Mouse (Mus musculus): ENCODE measurements at regions not wholly inside any gene's neighbourhood (a gene's known extent, or its start where the extent isn't known, plus 50 kb on each side); places are given as distances from the start of the nearest gene placed in this dataset.
A peak's percentile ranks its signal among the peaks of the same experiment; 100 is the strongest.

GRCm38 (mm10) chr19:33065274-33066200, 308.2 kb downstream of the Pten start:
- ATAC-seq (ENCODE audit: borderline replicate concordance, extremely low read depth, low FRiP score, low TSS enrichment), result peak; percentile 58; the same call in 1 of the 2 replicates
- no peaks in the 10 kb centered on the region for H3K9me3 ChIP-seq
- peak overlapping the region; percentile 46 for H3K27ac ChIP-seq
- no peaks in the 10 kb centered on the region for H3K27me3 ChIP-seq
- 56% methylated on average over 19 of the region's 19 CpGs for WGBS
- H3K4me2 ChIP-seq, result no peak overlapping the region
- H3K9ac ChIP-seq, result no peak overlapping the region
- H3K36me3 ChIP-seq, result no peaks in the 10 kb centered on the region
- no peak overlapping the region for H3K4me3 ChIP-seq
- H3K4me1 ChIP-seq, result 0 out of 2 replicates have a peak, but pooled peaks cover 5% of the 10 kb centered on the region

- Histone ChIP-seq H3K4me3 (no peak overlapping the region), H3K36me3 (no peaks in the 10 kb centered on the region), H3K4me2 (no peak overlapping the region), H3K4me1 (0 out of 2 replicates have a peak, but pooled peaks cover 5% of the 10 kb centered on the region), H3K27me3 (no peaks in the 10 kb centered on the region), H3K27ac (peak overlapping the region; percentile 22; the same call in 1 of the 2 replicates), H3K9me3 (no peaks in the 10 kb centered on the region), H3K9ac (no peak overlapping the region)
- WGBS, result 60% methylated on average over 11 of the region's 11 CpGs
- ATAC-seq (ENCODE audit: borderline replicate concordance, extremely low read depth, low FRiP score, low TSS enrichment), result no peak
These were observed 311.2 kb downstream of the Pten start for GRCm38 (mm10) chr19:33068351-33068955.

- no peak overlapping the region for H3K4me3 ChIP-seq
- H3K4me1 ChIP-seq, result 0 out of 2 replicates have a peak, but pooled peaks cover 5% of the 10 kb centered on the region
- H3K9ac ChIP-seq, result no peak overlapping the region
- H3K36me3 ChIP-seq, result no peaks in the 10 kb centered on the region
- WGBS, result 29% methylated on average over 6 of the region's 6 CpGs
- no peak overlapping the region for H3K27ac ChIP-seq
- no peak overlapping the region for H3K4me2 ChIP-seq
- H3K27me3 ChIP-seq, result no peaks in the 10 kb centered on the region
- ATAC-seq (ENCODE audit: borderline replicate concordance, extremely low read depth, low FRiP score, low TSS enrichment), result peak; percentile 21; the same call in 1 of the 2 replicates
- no peaks in the 10 kb centered on the region for H3K9me3 ChIP-seq
These were observed 312.5 kb downstream of the Pten start for GRCm38 (mm10) chr19:33069761-33070160.

GRCm38 (mm10) chr19:33072299-33072698, 315.0 kb downstream of the Pten start:
- H3K4me2 ChIP-seq, result no peak overlapping the region
- H3K9me3 ChIP-seq, result no peaks in the 10 kb centered on the region
- no peak overlapping the region for H3K27ac ChIP-seq
- H3K9ac ChIP-seq, result no peak overlapping the region
- H3K4me3 ChIP-seq, result no peak overlapping the region
- WGBS, result 62% methylated on average over 2 of the region's 2 CpGs
- ATAC-seq (ENCODE audit: borderline replicate concordance, extremely low read depth, low FRiP score, low TSS enrichment), result no peak
- H3K36me3 ChIP-seq, result no peaks in the 10 kb centered on the region
- no peaks in the 10 kb centered on the region for H3K4me1 ChIP-seq
- H3K27me3 ChIP-seq, result no peaks in the 10 kb centered on the region

- no peak for ATAC-seq (ENCODE audit: borderline replicate concordance, extremely low read depth, low FRiP score, low TSS enrichment)
- 39% methylated on average over 4 of the region's 4 CpGs for WGBS
- no peaks in the 10 kb centered on the region for H3K27me3 ChIP-seq
These were observed 317.2 kb downstream of the Rnls start for GRCm38 (mm10) chr19:33074907-33075306.

GRCm38 (mm10) chr19:33078681-33079360, 313.3 kb downstream of the Rnls start:
- no peaks in the 10 kb centered on the region for H3K9me3 ChIP-seq
- no peaks in the 10 kb centered on the region for H3K36me3 ChIP-seq
- ATAC-seq (ENCODE audit: borderline replicate concordance, extremely low read depth, low FRiP score, low TSS enrichment), result no peak
- no peak overlapping the region for H3K4me3 ChIP-seq
- WGBS, result 36% methylated on average over 4 of the region's 4 CpGs
- H3K27ac ChIP-seq, result no peak overlapping the region
- no peaks in the 10 kb centered on the region for H3K4me1 ChIP-seq
- H3K9ac ChIP-seq, result no peak overlapping the region
- no peaks in the 10 kb centered on the region for H3K27me3 ChIP-seq
- no peak overlapping the region for H3K4me2 ChIP-seq

More at GRCm38 (mm10) chr19:33074907-33075306, 317.2 kb downstream of the Rnls start:
- Histone ChIP-seq H3K36me3 (no peaks in the 10 kb centered on the region), H3K4me2 (no peak overlapping the region), H3K4me3 (no peak overlapping the region), H3K27ac (no peak overlapping the region), H3K9me3 (no peaks in the 10 kb centered on the region), H3K4me1 (no peaks in the 10 kb centered on the region), H3K9ac (no peak overlapping the region)

- Histone ChIP-seq H3K4me1 (no peaks in the 10 kb centered on the region), H3K4me2 (no peak overlapping the region), H3K9me3 (no peaks in the 10 kb centered on the region), H3K9ac (no peak overlapping the region), H3K36me3 (no peaks in the 10 kb centered on the region), H3K27ac (no peak overlapping the region), H3K27me3 (no peaks in the 10 kb centered on the region), H3K4me3 (no peak overlapping the region)
- no peak for ATAC-seq (ENCODE audit: borderline replicate concordance, extremely low read depth, low FRiP score, low TSS enrichment)
- WGBS, result 76% methylated on average over 2 of the region's 2 CpGs
These were observed 312.1 kb downstream of the Rnls start for GRCm38 (mm10) chr19:33079959-33080358.

- 66% methylated on average over 3 of the region's 3 CpGs for WGBS
- Histone ChIP-seq H3K9ac (no peak overlapping the region), H3K27ac (no peak overlapping the region), H3K4me1 (no peaks in the 10 kb centered on the region), H3K4me2 (no peak overlapping the region), H3K27me3 (no peaks in the 10 kb centered on the region), H3K36me3 (no peaks in the 10 kb centered on the region), H3K4me3 (no peak overlapping the region), H3K9me3 (no peaks in the 10 kb centered on the region)
- no peak for ATAC-seq (ENCODE audit: borderline replicate concordance, extremely low read depth, low FRiP score, low TSS enrichment)
These were observed 310.6 kb downstream of the Rnls start for GRCm38 (mm10) chr19:33081493-33081892.

GRCm38 (mm10) chr19:33083371-33083770, 308.7 kb downstream of the Rnls start:
- no peak overlapping the region for H3K27ac ChIP-seq
- no peak overlapping the region for H3K9ac ChIP-seq
- no peaks in the 10 kb centered on the region for H3K36me3 ChIP-seq
- no peaks in the 10 kb centered on the region for H3K27me3 ChIP-seq
- no peaks in the 10 kb centered on the region for H3K9me3 ChIP-seq
- no peak overlapping the region for H3K4me3 ChIP-seq
- WGBS, result 45% methylated on average over 2 of the region's 2 CpGs
- no peak for ATAC-seq (ENCODE audit: borderline replicate concordance, extremely low read depth, low FRiP score, low TSS enrichment)
- H3K4me2 ChIP-seq, result no peak overlapping the region
- H3K4me1 ChIP-seq, result no peaks in the 10 kb centered on the region

- WGBS, result 81% methylated on average over 5 of the region's 5 CpGs
- Histone ChIP-seq H3K9me3 (no peaks in the 10 kb centered on the region), H3K9ac (no peak overlapping the region), H3K4me1 (no peaks in the 10 kb centered on the region), H3K27ac (no peak overlapping the region), H3K27me3 (no peaks in the 10 kb centered on the region), H3K36me3 (no peaks in the 10 kb centered on the region), H3K4me3 (no peak overlapping the region), H3K4me2 (no peak overlapping the region)
- ATAC-seq (ENCODE audit: borderline replicate concordance, extremely low read depth, low FRiP score, low TSS enrichment), result no peak
These were observed 307.4 kb downstream of the Rnls start for GRCm38 (mm10) chr19:33084683-33085082.
